Mouse (Mus musculus): ENCODE results near the gene Arhgef40. TPM values are rescaled to one million over a fixed set of nuclear protein-coding genes. Genes with fewer than 3 reads are reported as not detected.

Gene Arhgef40
- total and polyA plus RNA-seq, 3 experiments = 6.4 to 150 (median 37.5) TPM

DNA sequence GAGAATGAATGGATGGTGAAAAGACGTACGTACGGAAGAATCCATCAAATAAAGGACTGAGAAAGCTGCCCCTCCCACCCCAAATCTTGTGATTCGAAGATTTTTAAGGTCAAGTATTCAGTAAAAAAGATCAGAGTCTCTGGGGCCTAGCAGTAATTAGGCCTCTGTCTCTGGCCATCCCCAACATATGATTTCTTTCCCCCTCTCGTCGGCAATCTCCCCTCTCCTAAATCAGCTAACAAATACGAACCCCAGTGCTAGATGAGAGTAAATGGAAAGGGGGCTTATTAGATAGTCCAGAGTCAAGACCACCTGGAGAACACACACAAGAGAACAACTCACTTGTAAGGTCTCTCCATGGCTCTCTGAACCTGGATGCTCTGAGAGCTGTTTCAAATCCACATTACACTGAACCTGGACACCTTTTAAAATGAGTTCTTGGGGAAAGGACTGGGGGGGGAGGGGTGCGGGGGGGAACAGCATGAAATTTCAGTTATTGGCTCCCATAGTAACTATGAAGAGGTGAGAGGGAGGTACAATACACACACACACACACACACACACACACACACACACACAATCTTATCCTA, 28.6 kb downstream of the Arhgef40 start:
- H3K9ac ChIP-seq (ENCODE audit: control insufficient read depth, low read depth, low read length, poor library complexity, severe bottlenecking) = no peak overlapping the region
- no peak for DNase-seq (ENCODE audit: low read depth, low spot score)
- peaks cover 0 to 11% of the 10 kb centered on the region in 2 experiments; a peak in 2 of 4 replicates for H3K36me3 ChIP-seq (ENCODE audit: control insufficient read depth in 1 of 2, insufficient read depth in 2 of 2, low read length in 2 of 2)
- H3K9me3 ChIP-seq (replicated peaks; ENCODE audit: insufficient read depth, low read length) = no peaks in the 10 kb centered on the region
- peaks cover 0 to 17% of the 10 kb centered on the region in 2 experiments; a peak in 3 of 4 replicates for H3K4me1 ChIP-seq (ENCODE audit: control insufficient read depth in 1 of 2, insufficient read depth in 2 of 2, low read length in 2 of 2)
- no peak overlapping the region for H3K27ac ChIP-seq (ENCODE audit: control insufficient read depth, low read depth, low read length)
- H3K79me2 ChIP-seq (ENCODE audit: control insufficient read depth, insufficient read depth, low read length, poor library complexity) = no peaks in the 10 kb centered on the region
- TF ChIP-seq BHLHE40 (IDR thresholded peaks at IDR 0.05; ENCODE audit: borderline replicate concordance, low read depth, low read length) (no peak), CHD1 (IDR thresholded peaks at IDR 0.05; ENCODE audit: low read depth, low read length) (no peak), UBTF (IDR thresholded peaks at IDR 0.05; ENCODE audit: borderline replicate concordance, insufficient read depth, low read depth, low read length) (no peak), MEF2A (IDR thresholded peaks at IDR 0.05; ENCODE audit: extremely low read depth, insufficient replicate concordance, low read depth, low read length, poor library complexity, severe bottlenecking) (no peak), GATA1 (IDR thresholded peaks at IDR 0.05; ENCODE audit: low read depth, low read length) (no peak), ZMIZ1 (IDR thresholded peaks at IDR 0.05; ENCODE audit: low read depth, low read length) (no peak), USF1 (IDR thresholded peaks at IDR 0.05; ENCODE audit: low read depth, low read length) (no peak), ZKSCAN1 (IDR thresholded peaks at IDR 0.05; ENCODE audit: low read depth, low read length) (no peak), MAFK (IDR thresholded peaks at IDR 0.05; ENCODE audit: borderline replicate concordance, low read depth, low read length) (no peak), POLR2AphosphoS2 (IDR thresholded peaks at IDR 0.05; ENCODE audit: low read length) (no peak), ETS1 (IDR thresholded peaks at IDR 0.05; ENCODE audit: low read depth, low read length) (no peak), MXI1 (IDR thresholded peaks at IDR 0.05; ENCODE audit: low read depth, low read length) (no peak), E2F4 (IDR thresholded peaks at IDR 0.05; ENCODE audit: borderline replicate concordance, low read depth, low read length) (no peak)
- no peak overlapping the region for H3K4me3 ChIP-seq (ENCODE audit: control insufficient read depth in 1 of 2, insufficient read depth in 1 of 2, low read depth in 2 of 2, low read length in 2 of 2)
- H3K27me3 ChIP-seq (ENCODE audit: control insufficient read depth in 1 of 2, insufficient read depth in 2 of 2, low read length in 2 of 2) = no peaks in the 10 kb centered on the region

DNA sequence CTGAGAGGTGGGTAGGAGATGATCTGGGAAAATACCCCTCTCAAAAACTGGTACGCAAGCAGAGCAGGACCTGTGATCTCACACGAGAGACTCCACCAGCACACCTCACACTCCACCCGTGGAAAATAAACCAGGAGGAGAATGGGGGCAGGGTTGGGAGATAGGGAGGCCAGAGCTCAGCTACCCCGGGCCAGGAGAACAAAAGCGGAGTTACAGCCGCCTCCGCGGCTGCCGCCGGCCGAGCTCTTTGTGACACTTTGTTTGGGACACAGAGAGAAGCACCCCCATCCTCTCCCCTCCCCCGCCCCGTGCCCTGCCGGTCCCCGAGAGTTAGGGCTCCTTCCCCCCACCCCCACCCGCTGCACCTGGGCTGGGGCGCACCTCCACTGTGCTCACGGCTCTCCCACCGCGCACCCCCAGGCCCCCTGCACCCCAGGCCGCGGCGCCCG, 29.3 kb downstream of the Arhgef40 start:
- peaks cover 7% of the 10 kb centered on the region; the same call in 1 of the 2 replicates for H3K79me2 ChIP-seq (ENCODE audit: control insufficient read depth, insufficient read depth, low read length, poor library complexity)
- no peaks in the 10 kb centered on the region for H3K27me3 ChIP-seq (ENCODE audit: control insufficient read depth in 1 of 2, insufficient read depth in 2 of 2, low read length in 2 of 2)
- peaks cover 0 to 23% of the 10 kb centered on the region in 2 experiments; a peak in 3 of 4 replicates for H3K4me1 ChIP-seq (ENCODE audit: control insufficient read depth in 1 of 2, insufficient read depth in 2 of 2, low read length in 2 of 2)
- no peaks in the 10 kb centered on the region for H3K9me3 ChIP-seq (replicated peaks; ENCODE audit: insufficient read depth, low read length)
- H3K27ac ChIP-seq (ENCODE audit: control insufficient read depth, low read depth, low read length) = no peak overlapping the region
- peak; percentile 32 for DNase-seq (ENCODE audit: low read depth, low spot score)
- TF ChIP-seq NELFE (IDR thresholded peaks at IDR 0.05; ENCODE audit: low read depth, low read length) (no peak), ETS1 (IDR thresholded peaks at IDR 0.05; ENCODE audit: low read depth, low read length) (no peak), ZMIZ1 (IDR thresholded peaks at IDR 0.05; ENCODE audit: low read depth, low read length) (no peak), TCF12 (IDR thresholded peaks at IDR 0.05; ENCODE audit: low read depth, low read length) (no peak), POLR2A (IDR thresholded peaks at IDR 0.05; ENCODE audit: control insufficient read depth in 1 of 2, insufficient read depth in 1 of 2, low read depth in 1 of 2, low read length in 2 of 2, poor library complexity in 1 of 2) (no peak), NRF1 (IDR thresholded peaks at IDR 0.05; ENCODE audit: insufficient read depth, low read depth, low read length, poor library complexity, severe bottlenecking) (no peak), USF2 (IDR thresholded peaks at IDR 0.05; ENCODE audit: borderline replicate concordance in 1 of 2, insufficient read depth in 1 of 2, low read depth in 1 of 2, low read length in 2 of 2) (no peak), TBP (IDR thresholded peaks at IDR 0.05; ENCODE audit: low read depth, low read length) (no peak)
- H3K9ac ChIP-seq (ENCODE audit: control insufficient read depth, low read depth, low read length, poor library complexity, severe bottlenecking) = peak overlapping the region; percentile 33
- H3K4me3 ChIP-seq (ENCODE audit: control insufficient read depth in 1 of 2, insufficient read depth in 1 of 2, low read depth in 2 of 2, low read length in 2 of 2) = peak overlapping the region; percentile 30 to 40; a peak in 3 of 4 replicates
- peaks cover 0 to 11% of the 10 kb centered on the region in 2 experiments; a peak in 2 of 4 replicates for H3K36me3 ChIP-seq (ENCODE audit: control insufficient read depth in 1 of 2, insufficient read depth in 2 of 2, low read length in 2 of 2)

Data from MEL (cell line).